ENCODE assay signal across 11 mouse cellular contexts in the genomic region with DNA sequence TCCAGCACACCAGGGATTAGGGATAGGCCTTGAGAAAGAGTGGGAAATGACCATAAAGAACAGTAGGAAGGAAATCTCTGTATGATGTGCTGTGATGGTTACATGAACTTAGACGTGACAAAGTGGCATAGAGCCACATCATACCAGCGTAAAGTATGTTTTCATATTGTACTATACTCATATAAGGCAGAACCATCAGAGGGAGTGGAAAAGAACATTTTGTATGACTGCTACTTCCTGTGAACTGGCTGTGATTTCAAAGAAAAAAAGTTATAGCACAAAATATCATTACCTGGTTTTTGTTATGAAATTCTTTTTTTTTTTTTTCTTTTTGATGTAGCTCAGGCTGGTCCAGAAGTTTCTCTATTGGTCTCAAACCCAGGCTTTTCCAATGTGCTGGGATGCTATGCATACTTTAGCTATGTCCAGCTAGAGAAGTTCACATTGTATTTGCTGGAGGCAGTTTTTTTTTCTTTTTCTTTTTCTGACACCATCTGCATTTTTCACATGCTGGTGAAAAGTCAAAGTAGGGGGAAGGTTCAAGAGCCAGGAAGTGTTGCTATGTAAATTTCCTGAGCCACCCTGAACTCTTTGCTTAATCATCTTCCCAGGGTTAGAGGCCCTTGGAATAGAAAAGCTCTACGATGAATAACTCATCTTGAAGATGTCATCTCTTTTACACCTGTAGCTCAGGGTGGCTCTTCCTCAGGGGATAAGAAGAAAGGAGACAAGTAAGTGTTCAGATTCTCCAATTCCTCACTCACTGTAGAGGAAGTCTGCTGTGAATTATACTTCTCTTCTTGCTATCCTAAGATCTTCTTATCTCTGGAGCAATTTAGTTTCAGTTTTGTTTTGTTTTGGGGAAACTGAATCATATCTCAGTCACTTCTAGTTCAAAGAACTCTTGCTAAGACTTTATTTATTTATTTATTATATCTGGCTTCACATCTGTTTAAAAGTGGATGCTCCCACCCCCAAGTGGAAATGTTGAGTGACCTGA. TPM values are rescaled to one million over a fixed set of nuclear protein-coding genes. Genes with fewer than 3 reads are reported as not detected.
DNase-seq lines count a peak whose midpoint lies in the region; ATAC-seq and TF ChIP-seq lines count a peak whose summit lies in the region.
"Had no signal": no experiment of that assay in that cellular context is flagged by ENCODE, and none has a peak within 500 bp of the region (broad histone marks: within the 10 kb centered on the region; RNA-seq: fewer than 3 reads in every experiment).

No protein-coding gene starts in this region.

- H3K4me1 ChIP-seq in heart, postnatal 0 days (ENCODE audit: control insufficient read depth, insufficient read depth), result peaks cover 11% of the 10 kb centered on the region
- H3K4me1 ChIP-seq in hindbrain, embryonic 10.5 days (replicated peaks), result peaks cover 9% of the 10 kb centered on the region

- no peak for TF ChIP-seq EP300 in heart, postnatal 0 days (IDR thresholded peaks at IDR 0.05; ENCODE audit: low read depth)

- H3K9ac ChIP-seq in heart, postnatal 0 days (replicated peaks; ENCODE audit: low read depth, low read length), result no peak overlapping the region

- DNase-seq in heart, postnatal 0 days (ENCODE audit: low spot score), result no peak
- DNase-seq in heart, adult 8-10 months (ENCODE audit: low spot score), result no peak
- DNase-seq in thymus, postnatal 0 days (ENCODE audit: low spot score), result peak; percentile 39
- no peak for DNase-seq in thymus, postnatal 10 days (ENCODE audit: low spot score in 2 of 2)
- DNase-seq in splenic B cell, adult 2 months (ENCODE audit: low read depth, low spot score), result peak; percentile 42
- DNase-seq in gastrocnemius, adult 18-20 months (ENCODE audit: low spot score), result no peak
- no peak for DNase-seq in hindbrain, embryonic 10.5 days (ENCODE audit: low spot score)
- DNase-seq: embryo, embryonic 11 days had no signal

- WGBS in heart, postnatal 0 days, result 77% methylated on average over 3 of the region's 3 CpGs
- 91% methylated on average over 3 of the region's 3 CpGs for WGBS in hindbrain, embryonic 10.5 days

- TF ChIP-seq CTCF in heart, postnatal 0 days (IDR thresholded peaks at IDR 0.05; ENCODE audit: low read depth), result no peak

- peak overlapping the region; percentile 93 for H3K4me2 ChIP-seq in heart, postnatal 0 days (ENCODE audit: low read depth, low read length)

- no peak for ATAC-seq in heart, postnatal 0 days (ENCODE audit: insufficient read depth, low read depth)
- peak; percentile 61 for ATAC-seq in inflammation-experienced regulatory T-cells, adult 6 months

- no peak overlapping the region for H3K4me3 ChIP-seq in heart, postnatal 0 days (ENCODE audit: low read depth, low read length)
- no peak overlapping the region for H3K4me3 ChIP-seq in hindbrain, embryonic 10.5 days

- no peaks in the 10 kb centered on the region for H3K9me3 ChIP-seq in heart, postnatal 0 days (replicated peaks; ENCODE audit: control insufficient read depth, low read length)
- no peaks in the 10 kb centered on the region for H3K9me3 ChIP-seq in hindbrain, embryonic 10.5 days
- H3K9me3 ChIP-seq: G1E; midbrain, embryonic 13.5 days had no signal

- H3K27ac ChIP-seq in heart, postnatal 0 days (ENCODE audit: low read depth), result peak overlapping the region; percentile 75
- H3K27ac ChIP-seq in hindbrain, embryonic 10.5 days, result no peak overlapping the region
- H3K27ac ChIP-seq: midbrain, embryonic 13.5 days had no signal

- no peaks in the 10 kb centered on the region for H3K27me3 ChIP-seq in heart, postnatal 0 days (ENCODE audit: control insufficient read depth, insufficient read depth, low read length)
- no peaks in the 10 kb centered on the region for H3K27me3 ChIP-seq in splenic B cell, adult 2 months (ENCODE audit: control insufficient read depth, insufficient read depth, low read length, poor library complexity, severe bottlenecking)
- H3K27me3 ChIP-seq in hindbrain, embryonic 10.5 days (ENCODE audit: insufficient read depth, poor library complexity, severe bottlenecking), result no peaks in the 10 kb centered on the region
- H3K27me3 ChIP-seq: midbrain, embryonic 13.5 days had no signal

- peaks cover 12% of the 10 kb centered on the region for H3K36me3 ChIP-seq in heart, postnatal 0 days (replicated peaks; ENCODE audit: control insufficient read depth, insufficient read depth, low read length)
- H3K36me3 ChIP-seq in splenic B cell, adult 2 months (ENCODE audit: control insufficient read depth, insufficient read depth, low read length, poor library complexity, severe bottlenecking), result peaks cover 2% of the 10 kb centered on the region; the same call in 1 of the 2 replicates
- peaks cover 23% of the 10 kb centered on the region for H3K36me3 ChIP-seq in hindbrain, embryonic 10.5 days

RNA-seq across cellular contexts. Expression of gene 4932438A13Rik, which starts 1.2 kb away (rescaled TPM):
- total RNA-seq in heart, postnatal 0 days (2014; rRNA removed; ENCODE audit: low replicate concordance), result 22.7 and 46.6 TPM in 2 replicates
- polyA plus RNA-seq in heart, postnatal 0 days (2015; fragmentation: Nextera tagmentation; extraction: Ambion mirVana), result 18.1 and 22.3 TPM in 2 replicates
- 10 to 100 TPM; 44.8 to 53.5 (median 46.3) TPM for total RNA-seq in heart, adult 8-10 months (2022)
- 75.6 and 91.2 TPM in 2 replicates for polyA plus RNA-seq in thymus, postnatal 0 days (2015; fragmentation: Nextera tagmentation; extraction: Ambion mirVana)
- 10 to 100 TPM; 38.7 to 88.8 (median 80.2) TPM for polyA plus RNA-seq in inflammation-experienced regulatory T-cells, adult 6 months (2017; shearing (Covaris generic))
- 10 to 100 TPM; 28.1 to 31.2 TPM for total RNA-seq in gastrocnemius, adult 18-20 months (2021)
- 37.6 and 38.6 TPM in 2 replicates for polyA plus RNA-seq in hindbrain, embryonic 10.5 days (2016; fragmentation: Nextera tagmentation; extraction: Ambion mirVana)

Comparison
In these comparisons a context has a peak if more than half of its experiments do, and no peak if none do; other contexts are left out.
1. DNase-seq: peak in thymus, postnatal 0 days (single experiment) and splenic B cell, adult 2 months (single experiment); none in heart, postnatal 0 days (single experiment), heart, adult 8-10 months (single experiment), thymus, postnatal 10 days (0 of 2), gastrocnemius, adult 18-20 months (single experiment) and hindbrain, embryonic 10.5 days (single experiment).